Mouse (Mus musculus) liver, adult 2 months (tissue): ENCODE data around the gene Faap20. TPM values are rescaled to one million over a fixed set of nuclear protein-coding genes. Genes with fewer than 3 reads are reported as not detected.

ENCODE experiments used
- DNase-seq: peaks from one replicate; pipeline ENCODE4 v3.0.0-alpha.2; 2011; ENCODE audit warnings: low read depth, low spot score; ENCODE audit errors: extremely low read depth
- H3K27ac ChIP-seq: fragments of 200-500 bp; replicated peaks from 2 replicates; pipeline ENCODE4 v1.5.1; 2012; ENCODE audit warnings: low read depth, mild to moderate bottlenecking, control low read depth, inconsistent platforms, low read length; ENCODE audit not compliant: insufficient read depth
- H3K27me3 ChIP-seq: fragments of 200-500 bp; 2 replicates; pipeline ENCODE4 v1.6.1; 2012; ENCODE audit warnings: mild to moderate bottlenecking, moderate library complexity, low read length, inconsistent platforms; ENCODE audit not compliant: control insufficient read depth, insufficient read depth
- H3K36me3 ChIP-seq: fragments of 200-500 bp; 2 replicates; pipeline ENCODE4 v1.6.1; 2012; ENCODE audit warnings: low read length, inconsistent platforms; ENCODE audit not compliant: control insufficient read depth, insufficient read depth
- H3K4me1 ChIP-seq: fragments of 200-500 bp; 2 replicates; pipeline ENCODE4 v1.6.1; 2011; ENCODE audit warnings: low read length; ENCODE audit not compliant: control insufficient read depth, insufficient read depth
- H3K4me3 ChIP-seq: fragments of 200-500 bp; 2 replicates; pipeline ENCODE4 v1.5.1; 2011; ENCODE audit warnings: low read depth, mild to moderate bottlenecking, control low read depth, low read length, moderate library complexity; ENCODE audit not compliant: insufficient read depth
- H3K79me2 ChIP-seq: fragments of 200-500 bp; 2 replicates; pipeline ENCODE4 v1.6.1; 2012; ENCODE audit warnings: inconsistent platforms, mild to moderate bottlenecking, low read length, moderate library complexity; ENCODE audit not compliant: control insufficient read depth, insufficient read depth
- H3K9ac ChIP-seq: fragments of 200-500 bp; 2 replicates; pipeline ENCODE4 v1.6.1; 2012; ENCODE audit warnings: low read depth, mild to moderate bottlenecking, control low read depth, inconsistent platforms, low read length
- CTCF ChIP-seq: fragments of 200-500 bp; IDR thresholded peaks from 2 replicates; pipeline ENCODE4 v1.5.1; 2011; ENCODE audit warnings: low read depth, low read length, control low read depth
- POLR2A ChIP-seq: fragments of 200-500 bp; IDR thresholded peaks from 2 replicates; pipeline ENCODE4 v1.6.1; 2011; ENCODE audit warnings: low read length, control low read depth; ENCODE audit not compliant: insufficient read depth; ENCODE audit errors: extremely low read depth
- WGBS: fragments of 180-500 bp; shearing (Covaris S2); methylation state at CpG from one replicate; pipeline ENCODE4 v1.1.7; 2018; 5-methylcytosine and 5-hydroxymethylcytosine counted together
- polyA plus RNA-seq: library from polyadenylated mRNA; depleted of rRNA; stranded (reverse); fragments of >200 nt; gene quantifications from 2 replicates; pipeline ENCODE4 v1.2.3, GENCODE M21; 2012
- total RNA-seq: library from RNA; depleted of rRNA; stranded (reverse); fragments of >200 nt; gene quantifications from 2 replicates; pipeline ENCODE4 v1.2.3, GENCODE M21; 2014

The Faap20 gene
- total and polyA plus RNA-seq, 2 experiments: 5.4 to 28.6 TPM

DNA sequence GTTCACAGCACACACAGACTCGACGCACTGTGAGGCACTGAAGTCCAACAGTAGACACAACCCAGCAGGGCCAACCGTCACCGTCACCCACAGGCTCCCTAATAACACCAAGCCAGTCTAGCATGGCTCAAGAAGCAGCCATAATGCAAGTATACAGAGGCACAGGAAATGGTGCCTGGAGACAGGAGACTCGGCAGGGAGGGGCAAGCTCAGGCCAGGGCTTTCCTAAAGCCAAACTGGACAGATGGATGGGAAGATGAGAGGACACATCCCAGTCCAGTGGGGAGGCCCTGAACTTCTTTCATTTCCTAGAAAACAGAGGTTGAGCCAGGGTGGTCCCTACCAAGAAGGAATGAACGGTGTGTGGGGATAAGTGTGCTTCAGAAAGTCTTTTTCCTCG lies 41.0 kb upstream of the Faap20 start:
- peak overlapping the region; percentile 66 for H3K27ac ChIP-seq

DNA sequence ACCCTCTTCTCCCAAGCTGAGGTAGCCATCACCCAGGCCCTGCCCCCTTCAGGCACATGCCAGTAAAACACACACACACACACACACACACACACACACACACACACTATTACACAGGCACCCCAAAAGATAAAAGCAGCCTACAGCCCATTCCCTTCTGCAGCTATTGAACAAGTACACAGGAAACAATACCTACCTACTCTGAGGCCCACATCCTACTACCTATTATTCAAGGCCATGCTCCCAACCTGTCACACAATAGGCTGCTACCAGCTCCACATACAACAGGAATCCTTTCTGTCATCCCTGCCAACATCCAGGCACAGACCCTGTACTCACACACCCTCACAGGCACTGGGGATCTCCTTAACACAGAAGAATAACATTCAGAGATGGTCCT lies 40.5 kb upstream of the Faap20 start:
- Histone ChIP-seq H3K27me3 (no peaks in the 10 kb centered on the region), H3K9ac (no peak overlapping the region), H3K27ac (no peak overlapping the region), H3K79me2 (peaks cover 72% of the 10 kb centered on the region), H3K4me1 (peaks cover 46% of the 10 kb centered on the region), H3K36me3 (no peaks in the 10 kb centered on the region), H3K4me3 (no peak overlapping the region)
- DNase-seq: no peak
- TF ChIP-seq POLR2A (no peak), CTCF (no peak)

More for the DNA sequence above, 41.0 kb upstream of the Faap20 start:
- Histone ChIP-seq H3K27me3 (no peaks in the 10 kb centered on the region), H3K4me1 (peaks cover 43% of the 10 kb centered on the region), H3K9ac (no peak overlapping the region), H3K36me3 (no peaks in the 10 kb centered on the region), H3K4me3 (no peak overlapping the region), H3K79me2 (peaks cover 70% of the 10 kb centered on the region)
- 76% methylated on average over 7 of the region's 7 CpGs for WGBS
- no peak for DNase-seq
- TF ChIP-seq CTCF (no peak), POLR2A (no peak)

DNA sequence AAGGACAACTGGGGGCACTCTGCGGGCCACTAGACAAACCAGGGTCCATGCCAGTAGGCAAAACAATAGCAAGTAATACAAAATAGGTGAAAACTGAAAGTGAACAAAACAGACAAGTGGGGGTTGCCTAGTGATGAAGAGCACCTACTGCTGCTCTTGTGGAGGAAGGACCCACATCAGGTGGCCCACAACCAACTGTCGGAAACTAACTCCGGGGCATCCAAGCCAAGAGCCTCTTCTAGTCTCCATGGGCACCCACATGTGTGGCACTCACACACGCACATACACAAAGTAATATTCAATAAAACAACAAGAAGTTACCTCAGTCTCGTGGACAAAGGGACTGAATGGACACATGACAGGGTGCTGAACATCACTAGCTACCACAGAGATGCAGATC lies 40.1 kb upstream of the Faap20 start:
- TF ChIP-seq CTCF: no peak
- WGBS: 89% methylated on average over 5 of the region's 5 CpGs
- H3K4me3 ChIP-seq: no peak overlapping the region
- peaks cover 72% of the 10 kb centered on the region for H3K79me2 ChIP-seq
- no peak overlapping the region for H3K9ac ChIP-seq
- no peaks in the 10 kb centered on the region for H3K36me3 ChIP-seq
- peaks cover 48% of the 10 kb centered on the region for H3K4me1 ChIP-seq
- no peak overlapping the region for H3K27ac ChIP-seq
- no peak for DNase-seq
- no peaks in the 10 kb centered on the region for H3K27me3 ChIP-seq

DNA sequence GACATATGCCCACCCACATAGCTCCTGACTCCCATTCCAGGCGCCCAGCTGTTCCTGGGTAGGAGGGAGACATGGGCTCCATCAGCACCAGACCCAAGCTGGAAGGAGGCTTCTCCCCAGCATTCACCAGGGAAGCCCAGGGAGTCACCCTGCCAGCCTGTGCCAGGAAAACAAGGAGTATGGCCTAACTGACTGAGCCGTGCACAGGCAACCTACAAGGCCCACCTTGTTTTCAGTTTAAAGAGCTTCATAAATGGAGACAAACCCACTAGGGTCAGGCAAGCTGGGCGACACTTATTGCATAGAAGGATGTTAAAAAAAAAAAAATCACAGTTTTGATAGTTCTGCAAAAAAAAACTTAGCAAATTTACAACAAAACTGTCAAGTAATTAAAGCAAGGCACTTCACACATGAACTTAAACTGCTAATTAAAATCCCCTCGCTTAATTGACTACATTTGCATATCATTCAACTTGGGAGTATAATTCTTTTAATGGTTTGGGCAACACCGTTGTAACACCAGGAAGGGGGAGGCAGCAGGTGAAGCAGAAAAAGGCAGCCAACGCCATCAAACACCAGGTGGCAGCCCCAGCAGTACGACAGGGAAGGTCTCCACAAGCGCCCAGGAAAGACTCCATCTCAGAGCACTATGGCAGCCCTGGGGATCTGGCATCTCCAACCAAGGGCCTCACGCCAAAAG lies 36.4 kb upstream of the Faap20 start:
- no peak overlapping the region for H3K4me3 ChIP-seq
- WGBS: 61% methylated on average over 9 of the region's 9 CpGs

DNA sequence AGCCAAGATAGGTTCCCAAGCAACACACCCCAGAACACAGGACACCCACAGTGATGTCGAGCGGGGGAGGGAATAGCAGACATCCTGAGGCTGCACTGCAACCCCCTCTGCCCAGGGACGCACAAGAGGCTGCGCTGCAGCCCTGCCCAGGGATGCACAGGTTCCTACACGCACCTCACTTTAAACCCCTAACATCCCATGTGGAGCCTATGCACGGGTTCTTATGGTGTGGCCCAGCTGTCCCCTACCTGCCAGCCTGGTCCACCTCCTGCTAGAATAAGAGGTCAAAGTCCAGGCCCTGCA lies 35.9 kb upstream of the Faap20 start:
- Histone ChIP-seq H3K4me1 (peaks cover 49% of the 10 kb centered on the region), H3K4me3 (no peak overlapping the region), H3K9ac (no peak overlapping the region), H3K36me3 (no peaks in the 10 kb centered on the region), H3K79me2 (peaks cover 73% of the 10 kb centered on the region), H3K27ac (no peak overlapping the region), H3K27me3 (no peaks in the 10 kb centered on the region)
- WGBS: 55% methylated on average over 6 of the region's 6 CpGs
- DNase-seq: peak; percentile 39
- TF ChIP-seq POLR2A (no peak), CTCF (0 out of 2 replicates have a peak, but pooled peaks have one; percentile 5)

More for the DNA sequence above, 36.4 kb upstream of the Faap20 start:
- H3K36me3 ChIP-seq: no peaks in the 10 kb centered on the region
- peaks cover 49% of the 10 kb centered on the region for H3K4me1 ChIP-seq
- H3K9ac ChIP-seq: no peak overlapping the region
- DNase-seq: no peak
- H3K27ac ChIP-seq: no peak overlapping the region
- H3K27me3 ChIP-seq: no peaks in the 10 kb centered on the region
- peaks cover 71% of the 10 kb centered on the region for H3K79me2 ChIP-seq
- TF ChIP-seq CTCF: no peak
- TF ChIP-seq POLR2A: no peak

DNA sequence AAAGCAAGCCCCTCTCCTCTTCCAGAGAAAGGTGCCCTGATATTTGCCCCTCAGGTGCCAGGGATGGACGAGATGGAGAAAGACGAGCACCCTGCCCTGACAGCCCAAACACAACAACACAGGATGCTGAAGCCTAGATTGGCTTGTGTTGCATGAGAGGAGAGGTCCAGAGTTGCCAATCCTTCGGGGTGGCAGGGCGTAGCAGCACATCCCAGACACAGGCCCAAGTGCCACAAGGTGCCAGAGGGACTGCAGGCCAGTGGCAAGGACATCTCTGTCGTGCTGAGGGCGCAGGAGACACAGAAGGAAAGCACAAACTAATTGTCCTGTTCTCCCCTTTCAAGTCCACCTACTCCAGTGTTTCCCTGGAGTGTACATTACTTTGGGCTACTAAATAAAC lies 35.4 kb upstream of the Faap20 start:
- Histone ChIP-seq H3K79me2 (peaks cover 74% of the 10 kb centered on the region), H3K27me3 (no peaks in the 10 kb centered on the region), H3K4me3 (no peak overlapping the region), H3K9ac (no peak overlapping the region), H3K36me3 (no peaks in the 10 kb centered on the region), H3K4me1 (peaks cover 52% of the 10 kb centered on the region), H3K27ac (no peak overlapping the region)
- WGBS: 58% methylated on average over 6 of the region's 6 CpGs
- no peak for DNase-seq
- no peak for TF ChIP-seq CTCF
- no peak for TF ChIP-seq POLR2A
